In the genomic region with DNA sequence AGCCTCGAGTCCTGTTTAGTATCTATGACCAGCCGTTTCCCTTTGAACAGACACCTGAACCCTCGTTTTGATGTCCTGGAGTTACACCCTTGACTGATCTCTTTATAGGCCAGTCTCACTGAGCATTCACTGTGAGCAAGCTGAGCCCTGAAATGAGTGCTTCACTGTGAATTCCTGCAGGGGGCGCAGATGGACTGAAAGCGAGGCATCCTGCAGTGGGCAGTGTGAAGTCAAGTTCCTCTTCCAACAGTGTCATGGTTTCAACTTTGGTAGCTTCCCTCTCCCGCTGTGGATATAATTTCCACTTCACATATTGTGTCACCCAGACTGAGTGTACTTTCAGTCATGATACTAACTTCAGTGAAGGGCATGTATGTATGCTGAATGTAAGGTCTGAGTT, we compare ENCODE assay signal across 8 mouse cellular contexts.
A peak's percentile ranks its signal among the peaks of the same experiment; 100 is the strongest.
DNase-seq lines count a peak whose midpoint lies in the region; ATAC-seq lines count a peak whose summit lies in the region.

No protein-coding gene starts in this region.

- H3K4me3 ChIP-seq in kidney, embryonic 16.5 days (ENCODE audit: low read length), result no peak overlapping the region
- H3K4me3 ChIP-seq in liver, embryonic 13.5 days (replicated peaks), result no peak overlapping the region
- no peak overlapping the region for H3K4me3 ChIP-seq in stomach, embryonic 14.5 days (ENCODE audit: low read depth, low read length)

- DNase-seq in 3T3-L1 (ENCODE audit: low read depth, low spot score), result peak; percentile 86
- DNase-seq in adrenal gland, adult 2 months, result peak; percentile 66
- peak; percentile 54 for DNase-seq in embryo, embryonic 9.5 days (ENCODE audit: extremely low spot score)
- DNase-seq in heart, adult 9 months (ENCODE audit: low spot score in 2 of 2), result peak; percentile 54 to 78
- DNase-seq in liver, embryonic 13.5 days, result peak; percentile 11
- peak; percentile 47 for DNase-seq in neural tube, embryonic 10.5 days (ENCODE audit: extremely low spot score, low spot score)

- WGBS in kidney, embryonic 16.5 days, result 9% methylated on average over 6 of the region's 6 CpGs
- WGBS in liver, embryonic 13.5 days (ENCODE audit: insufficient replicate concordance), result 19% methylated on average over 6 of the region's 6 CpGs
- WGBS in stomach, embryonic 14.5 days, result 20% methylated on average over 6 of the region's 6 CpGs

- no peaks in the 10 kb centered on the region for H3K36me3 ChIP-seq in kidney, embryonic 16.5 days (ENCODE audit: insufficient read depth, low read length)
- H3K36me3 ChIP-seq in liver, embryonic 13.5 days, result no peaks in the 10 kb centered on the region
- no peaks in the 10 kb centered on the region for H3K36me3 ChIP-seq in stomach, embryonic 14.5 days (ENCODE audit: control insufficient read depth, insufficient read depth, low read length)

- ATAC-seq in kidney, embryonic 16.5 days (ENCODE audit: low FRiP score, low TSS enrichment), result peak; percentile 92
- peak; percentile 45; the same call in 1 of the 2 replicates for ATAC-seq in liver, embryonic 13.5 days (ENCODE audit: low read depth)
- ATAC-seq in stomach, embryonic 14.5 days (ENCODE audit: insufficient number of reproducible peaks, insufficient read depth, low FRiP score, low read depth), result peak; percentile 78; the same call in 1 of the 2 replicates

- no peak overlapping the region for H3K4me2 ChIP-seq in kidney, embryonic 16.5 days (replicated peaks; ENCODE audit: low read depth, low read length)
- no peak overlapping the region for H3K4me2 ChIP-seq in liver, embryonic 13.5 days
- no peak overlapping the region for H3K4me2 ChIP-seq in stomach, embryonic 14.5 days (replicated peaks; ENCODE audit: low read depth, low read length)

- H3K4me1 ChIP-seq in kidney, embryonic 16.5 days (ENCODE audit: insufficient read depth, low read length), result peaks cover 8% of the 10 kb centered on the region; the same call in 1 of the 2 replicates
- no peaks in the 10 kb centered on the region for H3K4me1 ChIP-seq in liver, embryonic 13.5 days (replicated peaks)
- H3K4me1 ChIP-seq in stomach, embryonic 14.5 days (ENCODE audit: control insufficient read depth, insufficient read depth, low read length), result 0 out of 2 replicates have a peak, but pooled peaks cover 3% of the 10 kb centered on the region

- no peak overlapping the region for H3K27ac ChIP-seq in kidney, embryonic 16.5 days (ENCODE audit: low read length)
- no peak overlapping the region for H3K27ac ChIP-seq in liver, embryonic 13.5 days
- no peak overlapping the region for H3K27ac ChIP-seq in stomach, embryonic 14.5 days (ENCODE audit: low read length)

- no peak overlapping the region for H3K9ac ChIP-seq in kidney, embryonic 16.5 days (replicated peaks; ENCODE audit: low read length)
- H3K9ac ChIP-seq in liver, embryonic 13.5 days, result no peak overlapping the region
- H3K9ac ChIP-seq in stomach, embryonic 14.5 days (replicated peaks; ENCODE audit: low read depth, low read length), result no peak overlapping the region

- H3K9me3 ChIP-seq in kidney, embryonic 16.5 days (ENCODE audit: low read length), result no peaks in the 10 kb centered on the region
- H3K9me3 ChIP-seq in liver, embryonic 13.5 days (replicated peaks), result no peaks in the 10 kb centered on the region
- no peaks in the 10 kb centered on the region for H3K9me3 ChIP-seq in stomach, embryonic 14.5 days (ENCODE audit: control insufficient read depth, low read depth, low read length)

- H3K27me3 ChIP-seq in kidney, embryonic 16.5 days (ENCODE audit: insufficient read depth, low read length), result no peaks in the 10 kb centered on the region
- H3K27me3 ChIP-seq in liver, embryonic 13.5 days, result no peaks in the 10 kb centered on the region
- no peaks in the 10 kb centered on the region for H3K27me3 ChIP-seq in stomach, embryonic 14.5 days (ENCODE audit: control insufficient read depth, insufficient read depth, low read length)

Comparison
In these comparisons a context has a peak if more than half of its experiments do, and no peak if none do; other contexts are left out.
1. DNase-seq: peak in every context shown above with its lines; median percentile 86 in 3T3-L1; 66 in adrenal gland, adult 2 months; 66 in heart, adult 9 months; 54 in embryo, embryonic 9.5 days; 47 in neural tube, embryonic 10.5 days; 11 in liver, embryonic 13.5 days.